Mouse (Mus musculus) telencephalon, adult 2 months (tissue): ENCODE data around the gene Smarca5.

Experiments
- DNase-seq: peaks from one replicate; pipeline ENCODE4 v3.0.0-alpha.2; 2011; ENCODE audit warnings: low read depth, low spot score

The Smarca5 gene

DNA sequence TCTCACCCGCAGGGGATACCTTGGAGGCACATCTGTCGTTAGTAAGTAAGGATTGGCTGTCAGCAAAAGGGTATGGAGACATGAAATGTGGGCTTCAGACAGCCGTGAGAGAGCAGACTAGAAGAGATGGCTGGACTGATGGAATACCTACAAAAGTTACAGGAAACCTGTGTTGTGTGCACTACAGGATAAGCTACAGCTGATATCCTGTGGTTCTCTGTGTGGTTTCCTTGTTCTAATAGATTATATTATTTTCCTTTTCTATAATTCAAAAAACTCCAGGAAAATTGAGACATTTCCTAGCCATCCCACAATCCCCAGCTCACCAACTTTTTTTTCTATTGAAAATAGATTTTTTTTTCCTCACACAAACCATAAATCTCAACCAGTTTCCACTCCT, 75.8 kb downstream of the Smarca5 start:
- DNase-seq = no peak

DNA sequence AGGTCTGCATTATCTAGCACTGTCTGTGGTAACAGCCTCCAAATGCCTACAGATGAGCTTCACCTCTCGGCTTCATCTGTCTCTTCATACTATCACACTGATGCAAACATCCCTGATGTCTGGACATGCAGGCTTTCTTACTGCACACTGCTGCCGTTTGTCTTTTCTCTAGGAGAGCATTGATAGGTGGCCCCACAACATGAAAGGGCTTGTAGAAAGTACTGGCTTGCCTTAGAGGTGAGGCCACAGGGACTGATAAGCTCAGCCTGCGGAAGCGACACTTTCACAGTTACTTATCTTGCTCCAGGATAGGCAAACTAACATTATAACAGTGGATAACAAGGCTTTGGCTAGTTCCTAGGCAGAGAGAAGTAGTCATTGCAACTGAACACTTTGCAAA, 78.2 kb downstream of the Smarca5 start:
- no peak for DNase-seq

DNA sequence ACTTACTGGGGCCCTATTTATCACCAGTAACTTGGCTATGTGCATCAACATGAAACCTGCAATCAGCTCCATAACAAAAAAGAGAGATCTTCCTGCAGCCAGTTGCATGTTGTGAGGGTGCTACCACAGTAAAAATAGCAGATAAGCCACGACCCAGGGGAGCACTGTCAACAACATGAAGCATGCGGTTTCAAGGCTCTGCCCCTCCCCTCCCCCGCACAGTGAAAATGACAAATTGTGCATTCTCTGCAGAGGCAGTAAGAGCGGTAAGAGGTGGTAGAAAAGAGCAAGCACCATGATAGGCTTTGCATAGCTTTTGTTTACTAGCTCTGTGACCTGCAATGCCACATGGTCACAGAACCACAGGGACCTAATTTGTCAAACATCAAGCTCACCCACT, 81.7 kb downstream of the Smarca5 start:
- no peak for DNase-seq
